Mouse (Mus musculus) heart, adult 9 months (tissue): ENCODE results near the gene Pth1r.

Experiments used
- DNase-seq, 2 experiments: peaks; one replicate each; pipeline ENCODE4 v3.0.0; 2022; ENCODE audit warnings: low spot score in 2 of 2

The Pth1r gene

GRCm38 (mm10) chr9:110746961-110747360 lies at the start of gene Pth1r:
Gene Pth1r, minus strand, starts transcription at chr9:110747145.
- no peak for DNase-seq

DNA sequence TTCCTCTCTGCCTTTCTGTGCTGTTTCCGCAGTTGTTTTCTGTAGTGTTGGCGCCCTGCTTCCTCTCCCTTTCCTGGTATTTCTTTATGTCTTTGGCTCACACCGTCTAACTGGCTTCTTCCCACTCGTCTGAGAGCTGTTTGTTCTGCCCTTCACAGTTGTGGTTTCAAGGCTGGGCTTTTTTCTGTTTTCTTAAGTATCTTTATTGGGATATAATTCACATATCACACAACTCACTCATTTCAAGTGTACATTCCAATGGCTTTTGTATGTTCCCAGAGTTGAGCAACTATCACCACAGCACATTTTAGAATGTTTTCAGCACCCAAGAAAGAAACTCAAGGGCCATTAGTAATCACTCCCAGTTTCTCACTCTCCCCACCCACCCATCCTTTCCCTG lies 43.5 kb upstream of the Pth1r start:
- DNase-seq = no peak

- DNase-seq = no peak
Observed at GRCm38 (mm10) chr9:110788169-110788568, 41.2 kb upstream of the Pth1r start.

GRCm38 (mm10) chr9:110783611-110784010 lies 36.7 kb upstream of the Pth1r start:
- no peak for DNase-seq

GRCm38 (mm10) chr9:110781731-110782130 lies 34.8 kb upstream of the Pth1r start:
- DNase-seq = peak; percentile 88 to 92

GRCm38 (mm10) chr9:110781256-110781721 lies 34.3 kb upstream of the Pth1r start:
- peak; percentile 88 to 93 for DNase-seq

DNA sequence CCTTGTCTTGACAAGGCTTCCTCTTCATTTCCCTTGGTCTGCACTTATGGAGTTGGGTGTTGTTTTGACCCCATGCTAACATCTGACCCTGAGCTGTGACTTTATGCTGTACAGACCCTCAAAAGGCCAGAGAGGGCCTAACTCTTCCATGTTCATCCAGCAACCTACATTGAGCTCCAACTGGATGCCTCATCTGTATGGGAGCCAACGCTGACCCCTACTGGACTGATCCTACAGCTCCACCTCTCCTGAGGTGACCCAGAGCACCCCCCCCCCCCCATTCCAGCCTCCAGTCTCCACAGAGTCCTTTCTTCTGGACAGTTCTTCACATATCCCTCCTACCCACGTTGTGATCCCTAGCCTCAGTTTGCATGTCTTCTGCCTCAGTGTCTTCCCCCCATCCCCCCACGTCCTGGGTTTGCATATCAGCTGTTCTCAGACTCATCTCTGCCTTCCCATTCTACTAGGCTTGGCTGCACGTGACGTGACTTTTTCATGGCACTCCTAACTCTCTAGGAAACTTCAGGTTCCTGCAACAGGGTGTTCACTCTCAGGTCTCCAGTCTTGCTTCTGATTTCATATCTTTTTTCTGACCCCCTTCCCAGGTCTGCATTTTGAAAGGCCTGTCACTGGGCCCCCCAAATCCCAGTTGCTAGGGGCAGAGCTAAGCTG lies 32.4 kb upstream of the Pth1r start:
- DNase-seq = no peak

GRCm38 (mm10) chr9:110778559-110778958 lies 31.6 kb upstream of the Pth1r start:
- DNase-seq = no peak

GRCm38 (mm10) chr9:110778100-110778499 lies 31.2 kb upstream of the Pth1r start:
- no peak for DNase-seq

DNA sequence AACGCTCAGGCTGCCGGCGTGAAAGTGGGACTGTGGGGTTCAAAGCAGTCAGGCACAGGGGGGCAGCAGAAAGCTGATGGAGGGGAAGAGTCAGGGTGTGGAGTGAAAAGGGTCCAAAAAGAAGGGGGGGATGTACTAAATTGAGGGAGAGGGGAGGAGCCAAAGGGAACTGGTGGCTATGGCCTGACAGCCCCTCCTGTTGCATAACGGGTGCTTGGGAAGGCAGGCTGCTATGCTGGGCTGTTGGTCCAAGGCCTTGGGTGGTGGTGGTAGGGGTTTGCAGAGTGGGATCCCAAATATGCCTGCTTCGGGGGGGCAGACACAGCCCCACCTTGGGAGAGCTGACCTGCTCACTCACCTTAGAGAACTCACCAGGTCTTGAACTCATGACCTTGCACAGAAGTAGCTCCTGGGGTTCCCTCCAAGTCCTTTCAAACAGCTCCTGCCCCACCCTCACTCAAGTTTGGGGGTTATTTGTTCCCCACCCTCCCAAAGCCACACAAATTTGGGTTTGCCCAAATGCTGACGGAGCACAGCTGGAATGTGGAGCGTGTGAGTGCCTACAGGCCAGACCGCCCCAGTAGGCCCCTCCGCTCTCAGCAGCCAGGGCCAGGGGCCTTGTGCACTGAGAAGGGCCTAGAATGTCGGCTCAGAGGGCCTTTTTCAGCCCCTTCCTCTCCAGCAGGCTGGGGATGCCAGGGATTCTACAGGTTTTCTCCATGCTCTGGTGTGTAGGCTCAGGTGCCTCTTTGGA lies 28.5 kb upstream of the Pth1r start:
- no peak for DNase-seq

- DNase-seq = no peak
Observed at GRCm38 (mm10) chr9:110774403-110775268, 27.7 kb upstream of the Pth1r start.

GRCm38 (mm10) chr9:110772336-110772735 lies 25.4 kb upstream of the Pth1r start:
- DNase-seq = no peak

- DNase-seq = peak; percentile 75 to 77
Observed at GRCm38 (mm10) chr9:110763405-110763804, 16.5 kb upstream of the Pth1r start.

GRCm38 (mm10) chr9:110762763-110763162 lies 15.8 kb upstream of the Pth1r start:
- no peak for DNase-seq

- no peak for DNase-seq
Observed at GRCm38 (mm10) chr9:110760886-110761285, 13.9 kb upstream of the Pth1r start.

- DNase-seq = peak; percentile 34 to 69
Observed at GRCm38 (mm10) chr9:110759265-110759664, 12.3 kb upstream of the Pth1r start.

DNA sequence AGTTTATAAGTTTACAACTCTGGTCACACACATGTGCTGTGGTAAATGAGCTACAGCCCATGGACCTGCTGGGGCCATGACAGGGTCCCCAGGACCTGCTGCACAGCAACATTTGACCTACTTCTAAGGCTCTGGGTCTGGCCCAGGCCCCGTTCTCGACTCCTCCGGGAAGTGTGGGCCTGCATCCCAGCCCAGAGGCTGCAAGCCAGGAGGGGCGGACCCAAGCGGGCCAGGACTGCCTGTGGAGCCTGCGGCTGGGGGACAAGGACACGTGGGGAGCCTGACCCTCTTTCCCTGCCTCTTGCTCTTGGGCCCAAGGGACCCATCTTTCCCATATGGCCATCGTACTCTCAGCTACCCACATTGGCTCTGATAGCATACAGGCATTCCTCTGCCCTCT lies 11.7 kb upstream of the Pth1r start:
- DNase-seq = peak; percentile 85 to 90

- no peak for DNase-seq
Observed at GRCm38 (mm10) chr9:110757816-110758215, 10.9 kb upstream of the Pth1r start.

DNA sequence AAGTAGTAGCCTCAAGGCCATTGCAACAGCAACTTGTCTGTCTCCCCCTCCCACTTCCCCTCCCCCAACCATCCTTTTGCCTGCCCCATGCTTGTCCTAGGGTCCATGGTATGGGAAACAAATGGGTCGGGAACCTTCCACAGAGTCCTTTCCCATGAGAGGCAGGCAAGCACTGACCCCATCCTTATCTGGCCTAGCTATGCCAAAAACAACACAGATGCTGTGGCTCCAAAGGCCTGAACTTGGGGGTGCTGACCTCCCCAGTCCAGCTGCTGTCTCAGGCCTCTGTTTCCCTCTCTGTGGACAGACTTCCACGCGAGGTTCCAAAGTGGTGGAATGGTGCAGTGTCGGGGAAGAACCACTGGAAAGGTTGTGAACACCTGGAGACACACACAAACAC lies 6.8 kb upstream of the Pth1r start:
- peak in 1 of 2 experiments; percentile 58 for DNase-seq

DNA sequence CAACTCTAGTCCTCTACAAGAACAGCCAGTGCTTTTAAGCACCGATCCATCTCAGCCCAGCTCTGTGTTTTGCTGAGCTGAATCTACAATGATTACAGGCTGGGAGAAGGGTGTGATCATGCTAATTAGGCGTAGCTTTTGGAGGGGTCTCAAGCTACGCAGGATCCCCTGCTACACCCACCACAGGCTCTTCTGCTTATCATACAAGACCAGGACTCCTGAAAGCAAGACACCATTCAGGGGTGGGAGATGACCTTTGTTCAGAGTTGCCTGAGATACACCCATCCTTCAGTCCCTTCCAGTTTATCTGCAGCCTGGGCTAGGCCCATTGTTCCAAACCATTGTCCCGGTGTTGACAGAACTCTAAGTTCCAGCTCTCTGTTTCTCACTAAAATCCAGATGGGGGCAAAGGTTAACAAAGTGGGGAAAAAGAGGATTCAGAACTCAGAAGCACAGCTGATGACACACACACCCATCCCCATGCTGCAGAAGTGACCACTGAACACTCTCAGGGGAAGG lies 6.0 kb upstream of the Pth1r start:
- no peak for DNase-seq

DNA sequence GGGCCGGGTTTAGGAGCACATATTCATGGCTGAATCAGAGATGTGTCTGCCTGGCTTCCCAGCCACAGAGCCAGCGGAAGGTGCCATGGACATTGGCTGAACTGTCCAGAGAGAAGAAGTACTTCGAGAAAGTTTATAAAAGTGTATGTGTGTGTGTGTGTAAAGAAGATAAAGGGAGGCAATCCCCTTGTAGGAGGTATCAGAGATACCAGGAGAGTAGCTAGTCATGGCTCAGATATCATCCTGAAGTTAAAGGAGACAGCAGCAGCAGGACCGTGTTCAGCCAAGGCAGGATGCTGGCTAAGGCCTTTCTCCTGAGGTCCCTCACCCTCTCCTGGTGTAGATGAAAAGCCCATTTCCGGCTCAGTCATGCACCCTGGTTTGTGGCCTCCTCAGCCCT lies 4.5 kb upstream of the Pth1r start:
- no peak for DNase-seq
